Mouse (Mus musculus): ENCODE data around the gene Lrrc8b. TPM values are rescaled to one million over a fixed set of nuclear protein-coding genes. Genes with fewer than 3 reads are reported as not detected.

Gene Lrrc8b
- total and polyA plus RNA-seq, 2 experiments from 2014 or later: 20.8 to 64.0 TPM

GRCm38 (mm10) chr5:105442212-105443000, 26.8 kb downstream of the Lrrc8b start:
- no peak for TF ChIP-seq CTCF (IDR thresholded peaks at IDR 0.05; ENCODE audit: low read depth)
- WGBS: 72% methylated on average over 5 of the region's 5 CpGs
- ATAC-seq: peak; percentile 60

GRCm38 (mm10) chr5:105443057-105443815, 27.7 kb downstream of the Lrrc8b start:
- H3K9ac ChIP-seq: no peak overlapping the region
- no peaks in the 10 kb centered on the region for H3K4me1 ChIP-seq (ENCODE audit: insufficient read depth)
- no peaks in the 10 kb centered on the region for H3K27me3 ChIP-seq (ENCODE audit: insufficient read depth, low read length)
- H3K4me3 ChIP-seq (ENCODE audit: low read depth, low read length): no peak overlapping the region
- no peak for TF ChIP-seq CTCF (IDR thresholded peaks at IDR 0.05; ENCODE audit: low read depth)
- no peak overlapping the region for H3K4me2 ChIP-seq (ENCODE audit: low read depth)
- H3K9me3 ChIP-seq (ENCODE audit: low read length): no peaks in the 10 kb centered on the region
- H3K36me3 ChIP-seq (ENCODE audit: insufficient read depth): no peaks in the 10 kb centered on the region
- peak; percentile 17; the same call in 1 of the 2 replicates for ATAC-seq
- no peak overlapping the region for H3K27ac ChIP-seq (ENCODE audit: low read depth, low read length)
- WGBS: 76% methylated on average over 11 of the region's 11 CpGs
- no peak for DNase-seq

More at GRCm38 (mm10) chr5:105442212-105443000, 26.8 kb downstream of the Lrrc8b start:
- no peak for DNase-seq
- H3K9me3 ChIP-seq (ENCODE audit: low read length): no peaks in the 10 kb centered on the region
- no peak overlapping the region for H3K9ac ChIP-seq
- H3K4me2 ChIP-seq (ENCODE audit: low read depth): no peak overlapping the region
- no peak overlapping the region for H3K27ac ChIP-seq (ENCODE audit: low read depth, low read length)
- H3K27me3 ChIP-seq (ENCODE audit: insufficient read depth, low read length): no peaks in the 10 kb centered on the region
- no peak overlapping the region for H3K4me3 ChIP-seq (ENCODE audit: low read depth, low read length)
- H3K4me1 ChIP-seq (ENCODE audit: insufficient read depth): no peaks in the 10 kb centered on the region
- H3K36me3 ChIP-seq (ENCODE audit: insufficient read depth): no peaks in the 10 kb centered on the region

GRCm38 (mm10) chr5:105445686-105446085, 30.1 kb downstream of the Lrrc8b start:
- no peak overlapping the region for H3K4me2 ChIP-seq (ENCODE audit: low read depth)
- no peak overlapping the region for H3K4me3 ChIP-seq (ENCODE audit: low read depth, low read length)
- H3K36me3 ChIP-seq (ENCODE audit: insufficient read depth): no peaks in the 10 kb centered on the region
- no peak for TF ChIP-seq CTCF (IDR thresholded peaks at IDR 0.05; ENCODE audit: low read depth)
- no peak overlapping the region for H3K9ac ChIP-seq
- H3K27me3 ChIP-seq (ENCODE audit: insufficient read depth, low read length): no peaks in the 10 kb centered on the region
- no peak for ATAC-seq
- no peaks in the 10 kb centered on the region for H3K9me3 ChIP-seq (ENCODE audit: low read length)
- H3K27ac ChIP-seq (ENCODE audit: low read depth, low read length): no peak overlapping the region
- DNase-seq: no peak
- no peaks in the 10 kb centered on the region for H3K4me1 ChIP-seq (ENCODE audit: insufficient read depth)
- WGBS: 78% methylated on average over 6 of the region's 6 CpGs

- no peak overlapping the region for H3K4me2 ChIP-seq (ENCODE audit: low read depth)
These were observed 38.5 kb downstream of the Lrrc8b start for GRCm38 (mm10) chr5:105454105-105454504.

GRCm38 (mm10) chr5:105459077-105459476, 43.5 kb downstream of the Lrrc8b start:
- no peaks in the 10 kb centered on the region for H3K4me1 ChIP-seq (ENCODE audit: insufficient read depth)
- no peak overlapping the region for H3K4me3 ChIP-seq (ENCODE audit: low read depth, low read length)
- TF ChIP-seq CTCF (IDR thresholded peaks at IDR 0.05; ENCODE audit: low read depth): no peak
- ATAC-seq: no peak
- H3K9ac ChIP-seq: no peak overlapping the region
- no peak for DNase-seq
- no peak overlapping the region for H3K4me2 ChIP-seq (ENCODE audit: low read depth)
- no peak overlapping the region for H3K27ac ChIP-seq (ENCODE audit: low read depth, low read length)
- whole genome bisulfite sequencing: 89% methylated on average over 6 of the region's 6 CpGs
- no peaks in the 10 kb centered on the region for H3K9me3 ChIP-seq (ENCODE audit: low read length)
- H3K27me3 ChIP-seq (ENCODE audit: insufficient read depth, low read length): no peaks in the 10 kb centered on the region
- H3K36me3 ChIP-seq (ENCODE audit: insufficient read depth): no peaks in the 10 kb centered on the region

More at GRCm38 (mm10) chr5:105454105-105454504, 38.5 kb downstream of the Lrrc8b start:
- no peak overlapping the region for H3K9ac ChIP-seq
- H3K4me1 ChIP-seq (ENCODE audit: insufficient read depth): no peaks in the 10 kb centered on the region
- ATAC-seq (no peak), DNase-seq (no peak)
- no peak overlapping the region for H3K27ac ChIP-seq (ENCODE audit: low read depth, low read length)
- TF ChIP-seq CTCF (IDR thresholded peaks at IDR 0.05; ENCODE audit: low read depth): no peak
- no peaks in the 10 kb centered on the region for H3K36me3 ChIP-seq (ENCODE audit: insufficient read depth)
- no peaks in the 10 kb centered on the region for H3K27me3 ChIP-seq (ENCODE audit: insufficient read depth, low read length)
- WGBS: 20% methylated on average over 1 of the region's 1 CpGs
- no peak overlapping the region for H3K4me3 ChIP-seq (ENCODE audit: low read depth, low read length)
- no peaks in the 10 kb centered on the region for H3K9me3 ChIP-seq (ENCODE audit: low read length)

GRCm38 (mm10) chr5:105460551-105460950, 45.0 kb downstream of the Lrrc8b start:
- no peaks in the 10 kb centered on the region for H3K36me3 ChIP-seq (ENCODE audit: insufficient read depth)
- no peak overlapping the region for H3K4me3 ChIP-seq (ENCODE audit: low read depth, low read length)
- no peaks in the 10 kb centered on the region for H3K4me1 ChIP-seq (ENCODE audit: insufficient read depth)
- no peak for ATAC-seq
- TF ChIP-seq CTCF (IDR thresholded peaks at IDR 0.05; ENCODE audit: low read depth): no peak
- no peak for DNase-seq
- H3K27ac ChIP-seq (ENCODE audit: low read depth, low read length): no peak overlapping the region
- no peaks in the 10 kb centered on the region for H3K9me3 ChIP-seq (ENCODE audit: low read length)
- 93% methylated on average over 5 of the region's 5 CpGs for WGBS
- no peak overlapping the region for H3K9ac ChIP-seq
- H3K27me3 ChIP-seq (ENCODE audit: insufficient read depth, low read length): no peaks in the 10 kb centered on the region
- H3K4me2 ChIP-seq (ENCODE audit: low read depth): no peak overlapping the region

GRCm38 (mm10) chr5:105461076-105461475, 45.5 kb downstream of the Lrrc8b start:
- Histone ChIP-seq H3K9me3 (ENCODE audit: low read length) (no peaks in the 10 kb centered on the region), H3K27ac (ENCODE audit: low read depth, low read length) (no peak overlapping the region), H3K4me1 (ENCODE audit: insufficient read depth) (no peaks in the 10 kb centered on the region), H3K4me3 (ENCODE audit: low read depth, low read length) (no peak overlapping the region), H3K27me3 (ENCODE audit: insufficient read depth, low read length) (no peaks in the 10 kb centered on the region), H3K36me3 (ENCODE audit: insufficient read depth) (no peaks in the 10 kb centered on the region), H3K9ac (no peak overlapping the region), H3K4me2 (ENCODE audit: low read depth) (no peak overlapping the region)
- ATAC-seq (no peak), DNase-seq (no peak)
- 96% methylated on average over 1 of the region's 1 CpGs for WGBS
- no peak for TF ChIP-seq CTCF (IDR thresholded peaks at IDR 0.05; ENCODE audit: low read depth)

All from forebrain, postnatal 0 days (tissue).